Mouse (Mus musculus) naive thymus-derived CD4-positive, alpha-beta T cell, adult 2 months (primary cell): ENCODE results near the gene Smap2.
"Not testable (repeated sequence)": the region's sequence is repeated elsewhere in the genome, so short reads cannot be mapped to it uniquely, and the experiment has no call there.

ENCODE experiments used
- DNase-seq: peaks from one replicate; pipeline ENCODE4 v3.0.0-alpha.2; 2011; ENCODE audit warnings: low read depth

Gene Smap2

GRCm38 (mm10) chr4:121016928-121017657 lies at the start of gene Smap2:
Gene Smap2, minus strand, starts transcription at chr4:121017247.
- DNase-seq, result peak; percentile 94

- DNase-seq, result no peak
These were observed 48.3 kb upstream of the Smap2 start for GRCm38 (mm10) chr4:121065336-121065735.

GRCm38 (mm10) chr4:121059218-121059617 lies 42.2 kb upstream of the Smap2 start:
- DNase-seq, result not testable (repeated sequence)

GRCm38 (mm10) chr4:121057032-121057431 lies 40.0 kb upstream of the Smap2 start:
- DNase-seq, result no peak

- DNase-seq, result peak; percentile 52
These were observed 39.3 kb upstream of the Smap2 start for GRCm38 (mm10) chr4:121056342-121056741.

- DNase-seq, result no peak
These were observed 35.6 kb upstream of the Smap2 start for GRCm38 (mm10) chr4:121052454-121053323.

- no peak for DNase-seq
These were observed 34.8 kb upstream of the Smap2 start for GRCm38 (mm10) chr4:121051863-121052262.

- no peak for DNase-seq
These were observed 25.9 kb upstream of the Smap2 start for GRCm38 (mm10) chr4:121042946-121043345.

GRCm38 (mm10) chr4:121042472-121042871 lies 25.4 kb upstream of the Smap2 start:
- DNase-seq, result no peak

- peak; percentile 80 for DNase-seq
These were observed 24.0 kb upstream of the Smap2 start for GRCm38 (mm10) chr4:121040897-121041671.

GRCm38 (mm10) chr4:121040323-121040722 lies 23.3 kb upstream of the Smap2 start:
- peak; percentile 30 for DNase-seq

GRCm38 (mm10) chr4:121039331-121040115 lies 22.5 kb upstream of the Smap2 start, which contains the start of gene Col9a2:
Gene Col9a2, plus strand, starts transcription at chr4:121039385.
- DNase-seq, result no peak

GRCm38 (mm10) chr4:121033006-121033405 lies 16.0 kb upstream of the Smap2 start:
- DNase-seq, result peak; percentile 30

GRCm38 (mm10) chr4:121031440-121031839 lies 14.4 kb upstream of the Smap2 start:
- peak; percentile 47 for DNase-seq

- DNase-seq, result no peak
These were observed 12.6 kb upstream of the Smap2 start for GRCm38 (mm10) chr4:121029632-121030031.

- DNase-seq, result peak; percentile 72
These were observed 11.8 kb upstream of the Smap2 start for GRCm38 (mm10) chr4:121028659-121029392.

GRCm38 (mm10) chr4:121028146-121028545 lies 11.1 kb upstream of the Smap2 start:
- no peak for DNase-seq

- DNase-seq, result no peak
These were observed 8.6 kb upstream of the Smap2 start for GRCm38 (mm10) chr4:121025681-121026080.

- DNase-seq, result no peak
These were observed 6.9 kb upstream of the Smap2 start for GRCm38 (mm10) chr4:121023941-121024340.

GRCm38 (mm10) chr4:121023464-121023863 lies 6.4 kb upstream of the Smap2 start:
- no peak for DNase-seq

GRCm38 (mm10) chr4:121021911-121022310 lies 4.9 kb upstream of the Smap2 start:
- no peak for DNase-seq
